ENCODE assay signal across 18 mouse cellular contexts in genomic region chr5:85870311-85870710, GRCm38 (mm10).
A peak's percentile ranks its signal among the peaks of the same experiment; 100 is the strongest.
DNase-seq lines count a peak whose midpoint lies in the region; ATAC-seq lines count a peak whose summit lies in the region.
"Had no signal": no experiment of that assay in that cellular context is flagged by ENCODE, and none has a peak within 500 bp of the region (broad histone marks: within the 10 kb centered on the region; RNA-seq: fewer than 3 reads in every experiment).

No protein-coding gene starts in this region.

- no peaks in the 10 kb centered on the region for H3K36me3 ChIP-seq in intestine, embryonic 14.5 days (ENCODE audit: control insufficient read depth, insufficient read depth, low read length)
- no peaks in the 10 kb centered on the region for H3K36me3 ChIP-seq in intestine, embryonic 16.5 days (ENCODE audit: control insufficient read depth, insufficient read depth, low read length)
- H3K36me3 ChIP-seq: embryonic facial prominence, embryonic 13.5 days; forebrain, embryonic 15.5 days; heart, embryonic 15.5 days had no signal

- no peak for DNase-seq in frontal cortex, postnatal 36 days (ENCODE audit: low spot score in 2 of 2)
- DNase-seq in intestine, embryonic 14.5 days (ENCODE audit: low spot score), result no peak
- peak; percentile 11 for DNase-seq in retina, postnatal 1 day
- no peak for DNase-seq in retina, embryonic 14.5 days (ENCODE audit: low spot score)
- DNase-seq in thymus, postnatal 4 days, result no peak
- DNase-seq: adrenal gland, postnatal 14 days; cerebellum, adult 18-20 months; cerebellum, adult 9-11 months; cerebellum, postnatal 36 days; gastrocnemius, postnatal 14 days; heart, adult 2 months; heart, postnatal 14 days had no signal

- 32% methylated on average over 8 of the region's 8 CpGs for WGBS in intestine, embryonic 14.5 days
- 48% methylated on average over 8 of the region's 8 CpGs for WGBS in intestine, embryonic 16.5 days

- H3K27ac ChIP-seq in intestine, embryonic 14.5 days (ENCODE audit: low read depth), result no peak overlapping the region
- no peak overlapping the region for H3K27ac ChIP-seq in intestine, embryonic 16.5 days (ENCODE audit: low read length)
- H3K27ac ChIP-seq: embryonic facial prominence, embryonic 13.5 days; forebrain, embryonic 15.5 days; heart, adult 2 months; heart, embryonic 15.5 days had no signal

- H3K27me3 ChIP-seq in intestine, embryonic 14.5 days (replicated peaks; ENCODE audit: control insufficient read depth, insufficient read depth, low read length), result no peaks in the 10 kb centered on the region
- H3K27me3 ChIP-seq in intestine, embryonic 16.5 days (replicated peaks; ENCODE audit: control insufficient read depth, insufficient read depth, low read length), result no peaks in the 10 kb centered on the region
- H3K27me3 ChIP-seq: embryonic facial prominence, embryonic 13.5 days; forebrain, embryonic 15.5 days; heart, embryonic 15.5 days had no signal

- no peaks in the 10 kb centered on the region for H3K4me1 ChIP-seq in intestine, embryonic 14.5 days (replicated peaks; ENCODE audit: control insufficient read depth, insufficient read depth, low read length)
- H3K4me1 ChIP-seq in intestine, embryonic 16.5 days (ENCODE audit: control insufficient read depth, insufficient read depth, low read length), result no peaks in the 10 kb centered on the region
- H3K4me1 ChIP-seq: embryonic facial prominence, embryonic 13.5 days; forebrain, embryonic 15.5 days had no signal

- no peak overlapping the region for H3K9ac ChIP-seq in intestine, embryonic 14.5 days (ENCODE audit: low read length)
- no peak overlapping the region for H3K9ac ChIP-seq in intestine, embryonic 16.5 days (ENCODE audit: low read depth, low read length)
- H3K9ac ChIP-seq: embryonic facial prominence, embryonic 13.5 days; forebrain, embryonic 15.5 days; heart, embryonic 15.5 days had no signal

- H3K4me3 ChIP-seq in intestine, embryonic 14.5 days (ENCODE audit: low read depth, low read length), result no peak overlapping the region
- no peak overlapping the region for H3K4me3 ChIP-seq in intestine, embryonic 16.5 days (ENCODE audit: low read length)
- H3K4me3 ChIP-seq: embryonic facial prominence, embryonic 13.5 days; forebrain, embryonic 15.5 days; heart, adult 2 months; heart, embryonic 15.5 days had no signal

- 0 out of 2 replicates have a peak, but pooled peaks have one; percentile 13 for ATAC-seq in frontal cortex, adult (ENCODE audit: low TSS enrichment)
- no peak for ATAC-seq in intestine, embryonic 14.5 days (replicated peaks; ENCODE audit: low FRiP score, low TSS enrichment, low read depth)
- no peak for ATAC-seq in intestine, embryonic 16.5 days
- ATAC-seq: forebrain, embryonic 15.5 days had no signal

- no peaks in the 10 kb centered on the region for H3K9me3 ChIP-seq in intestine, embryonic 14.5 days (ENCODE audit: control insufficient read depth, low read length)
- H3K9me3 ChIP-seq in intestine, embryonic 16.5 days (ENCODE audit: control insufficient read depth, low read length), result no peaks in the 10 kb centered on the region
- H3K9me3 ChIP-seq: embryonic facial prominence, embryonic 13.5 days; forebrain, embryonic 15.5 days; heart, embryonic 15.5 days had no signal

- H3K4me2 ChIP-seq in intestine, embryonic 14.5 days (ENCODE audit: low read length), result peak overlapping the region; percentile 8; the same call in 1 of the 2 replicates
- no peak overlapping the region for H3K4me2 ChIP-seq in intestine, embryonic 16.5 days (ENCODE audit: low read depth, low read length)
- H3K4me2 ChIP-seq: embryonic facial prominence, embryonic 13.5 days; forebrain, embryonic 15.5 days; heart, embryonic 11.5 days; heart, embryonic 15.5 days had no signal
